Mouse (Mus musculus) gastrocnemius, adult 8-10 months (tissue): ENCODE measurements around the gene Txndc17. TPM values are rescaled to one million over a fixed set of nuclear protein-coding genes. Genes with fewer than 3 reads are reported as not detected.
"Not testable (repeated sequence)": the region's sequence is repeated elsewhere in the genome, so short reads cannot be mapped to it uniquely, and the experiment has no call there.

Experiments
- DNase-seq, 2 experiments: peaks; one replicate each; pipeline ENCODE4 v3.0.0; 2022; ENCODE audit warnings: low spot score in 2 of 2
- total RNA-seq, 4 experiments: library from RNA; stranded (reverse); gene quantifications; 2 replicates each; pipeline ENCODE4 v1.2.4; 2022

The Txndc17 gene
- 10 to 100 TPM; 25.3 to 37.6 (median 29.8) TPM for total RNA-seq

- DNase-seq = peak; percentile 72 to 73
These were observed at the start of gene Txndc17, which contains the start of gene 4933427D14Rik for GRCm38 (mm10) chr11:72207204-72207833. Gene Txndc17 (plus strand): TSS chr11:72207547. Gene 4933427D14Rik (minus strand): TSS chr11:72207459.

GRCm38 (mm10) chr11:72163198-72163597 lies 44.1 kb upstream of the Txndc17 start:
- no peak for DNase-seq

- no peak for DNase-seq
These were observed 37.5 kb upstream of the Txndc17 start for GRCm38 (mm10) chr11:72169871-72170270.

- not testable (repeated sequence) for DNase-seq
These were observed 35.4 kb upstream of the Txndc17 start for GRCm38 (mm10) chr11:72171906-72172305.

GRCm38 (mm10) chr11:72173506-72173905 lies 33.8 kb upstream of the Txndc17 start:
- DNase-seq = no peak

GRCm38 (mm10) chr11:72174721-72175120 lies 32.6 kb upstream of the Txndc17 start:
- DNase-seq = no peak

- no peak for DNase-seq
These were observed 31.4 kb upstream of the Txndc17 start for GRCm38 (mm10) chr11:72175966-72176365.

GRCm38 (mm10) chr11:72176553-72176952 lies 30.8 kb upstream of the Txndc17 start:
- no peak for DNase-seq

GRCm38 (mm10) chr11:72180556-72180955 lies 26.8 kb upstream of the Txndc17 start:
- no peak for DNase-seq

- no peak for DNase-seq
These were observed 26.2 kb upstream of the Txndc17 start for GRCm38 (mm10) chr11:72181136-72181535.

- no peak for DNase-seq
These were observed 23.1 kb upstream of the Txndc17 start for GRCm38 (mm10) chr11:72184252-72184651.

- no peak for DNase-seq
These were observed 16.5 kb upstream of the Txndc17 start for GRCm38 (mm10) chr11:72190857-72191256.

GRCm38 (mm10) chr11:72194259-72194658 lies 13.1 kb upstream of the Txndc17 start:
- DNase-seq = no peak

- DNase-seq = no peak
These were observed 10.8 kb upstream of the Txndc17 start for GRCm38 (mm10) chr11:72196506-72196905.

- DNase-seq = no peak
These were observed 3.9 kb upstream of the Txndc17 start for GRCm38 (mm10) chr11:72203440-72203839.

- no peak for DNase-seq
These were observed 2.1 kb upstream of the Txndc17 start for GRCm38 (mm10) chr11:72205256-72205655.

GRCm38 (mm10) chr11:72206341-72207203 lies 775 bp upstream of the Txndc17 start, which contains the start of gene Gm43951:
Gene Gm43951 (minus strand): TSS chr11:72206840.
- DNase-seq = no peak

- no peak for DNase-seq
These were observed 559 bp downstream of the Txndc17 start for GRCm38 (mm10) chr11:72207834-72208377.

GRCm38 (mm10) chr11:72214591-72215409 lies 7.5 kb downstream of the Txndc17 start:
- DNase-seq = peak; percentile 85 to 90

- peak; percentile 62 to 77 for DNase-seq
These were observed 8.1 kb downstream of the Txndc17 start, which contains the start of gene Med31 for GRCm38 (mm10) chr11:72215410-72215797. Gene Med31 (minus strand): TSS chr11:72215592.

GRCm38 (mm10) chr11:72217116-72217515 lies 9.8 kb downstream of the Txndc17 start:
- no peak for DNase-seq
